Mouse (Mus musculus): ENCODE results near the gene Creb3l2.
"Not testable (repeated sequence)": the region's sequence is repeated elsewhere in the genome, so short reads cannot be mapped to it uniquely, and the experiment has no call there.

Gene Creb3l2

DNA sequence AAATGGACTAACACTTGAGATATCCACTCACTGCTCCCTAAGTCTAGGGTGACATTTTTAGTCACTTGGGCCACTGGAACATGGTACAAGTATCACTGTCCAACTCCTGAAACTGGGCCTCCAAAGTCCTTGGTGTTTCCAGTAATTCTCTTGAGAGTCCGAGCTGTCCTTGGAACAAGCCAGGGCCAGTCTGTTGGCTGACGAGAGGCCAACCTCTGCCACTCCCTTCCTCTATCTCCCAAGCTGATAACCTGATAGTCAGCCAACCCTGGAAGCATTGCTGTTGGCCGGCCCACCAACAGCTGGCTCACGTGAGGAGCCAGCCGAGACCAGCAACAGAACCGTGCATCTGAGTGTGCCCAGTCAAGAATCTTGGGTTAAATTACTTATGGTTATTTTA is 35.0 kb downstream of the Creb3l2 start:
- DNase-seq, result no peak

DNA sequence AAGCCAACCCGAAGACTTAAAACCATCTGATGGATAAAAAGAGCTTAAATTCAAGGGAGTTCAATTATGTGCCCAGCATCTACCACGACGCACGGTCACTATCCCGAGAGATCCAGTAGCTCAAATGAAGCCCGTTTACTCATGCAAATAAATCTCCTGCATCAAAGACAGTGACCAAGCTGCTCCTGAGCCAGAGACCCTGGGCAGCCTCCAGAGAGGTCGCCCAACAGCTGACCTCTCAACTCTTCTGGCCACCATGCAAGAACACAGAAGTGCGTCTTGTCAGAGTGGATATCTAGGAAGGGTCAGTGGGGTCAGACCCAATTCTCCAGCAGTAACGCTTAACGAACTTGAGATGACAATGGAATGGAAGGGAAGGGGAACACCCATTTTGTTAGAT is 35.9 kb downstream of the Creb3l2 start:
- DNase-seq, result no peak

DNA sequence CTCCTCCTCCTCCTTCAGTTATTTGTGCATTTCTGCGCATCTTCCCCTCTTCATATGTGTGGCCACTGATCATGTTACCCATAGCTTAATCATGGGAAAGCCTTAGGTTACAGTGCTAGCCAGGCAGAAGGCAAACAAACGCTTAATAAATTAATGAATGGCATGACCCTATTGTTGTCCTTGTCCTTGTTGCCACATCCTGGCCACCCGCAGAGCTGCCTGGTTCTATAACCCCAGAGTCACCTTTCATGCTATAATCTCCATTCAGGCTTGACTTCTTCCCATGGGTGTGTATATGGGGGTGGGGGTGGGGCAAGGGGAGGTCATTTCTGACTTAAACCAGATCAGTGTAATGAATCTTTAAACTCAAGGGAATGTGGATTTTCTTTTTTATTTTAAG is 37.6 kb downstream of the Creb3l2 start:
- no peak for DNase-seq

DNA sequence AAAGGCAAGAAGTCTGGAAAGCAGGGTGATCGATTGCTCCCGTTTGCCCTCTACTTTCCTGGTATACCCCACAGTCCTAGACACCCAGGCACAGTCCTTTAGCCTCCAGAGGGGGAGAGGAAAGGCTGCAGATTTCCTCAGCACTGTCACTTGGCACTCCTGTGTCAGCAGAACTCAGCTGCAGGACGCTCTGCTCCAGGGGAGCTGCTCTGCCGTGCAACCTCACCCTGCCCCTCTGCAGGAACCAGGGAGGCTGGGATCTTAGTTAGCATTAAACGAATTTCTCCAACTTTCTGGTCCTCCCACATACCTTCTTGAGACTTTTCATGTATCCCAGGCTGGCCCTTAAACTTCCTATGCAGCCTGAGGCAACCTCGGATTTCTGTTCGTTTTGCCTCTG is 40.0 kb downstream of the Creb3l2 start:
- no peak for DNase-seq

DNA sequence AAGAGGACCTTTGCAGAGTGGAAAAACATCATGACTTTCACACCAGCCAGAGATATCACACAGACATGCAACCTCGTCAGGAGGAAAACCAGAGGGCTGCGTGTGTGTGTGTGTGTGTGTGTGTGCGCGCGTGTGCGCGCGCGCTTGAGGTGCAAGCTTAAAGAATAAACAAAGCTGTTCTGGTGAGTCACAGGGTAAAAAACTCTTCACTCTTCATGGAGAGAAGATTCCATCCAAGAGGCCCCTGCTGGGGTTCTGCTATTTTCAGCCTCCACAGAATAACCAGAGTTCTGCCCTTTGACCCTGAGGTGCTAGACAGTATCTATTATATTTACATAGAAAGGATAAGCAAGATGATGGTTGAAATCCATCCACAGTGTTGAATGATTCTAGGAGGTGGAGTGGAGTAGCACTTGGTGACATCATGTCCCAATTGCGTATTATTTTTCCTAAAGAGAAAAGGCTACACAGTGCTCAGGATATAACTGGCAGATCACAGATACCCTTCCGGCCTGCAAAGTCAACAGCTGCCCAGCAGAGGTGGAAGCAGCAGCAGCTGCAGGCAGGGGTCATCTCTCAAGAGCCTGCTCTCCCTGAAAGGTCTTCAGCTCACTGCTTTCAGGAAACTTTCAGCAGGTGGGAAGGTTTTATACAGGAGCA is 41.0 kb downstream of the Creb3l2 start:
- no peak for DNase-seq

DNA sequence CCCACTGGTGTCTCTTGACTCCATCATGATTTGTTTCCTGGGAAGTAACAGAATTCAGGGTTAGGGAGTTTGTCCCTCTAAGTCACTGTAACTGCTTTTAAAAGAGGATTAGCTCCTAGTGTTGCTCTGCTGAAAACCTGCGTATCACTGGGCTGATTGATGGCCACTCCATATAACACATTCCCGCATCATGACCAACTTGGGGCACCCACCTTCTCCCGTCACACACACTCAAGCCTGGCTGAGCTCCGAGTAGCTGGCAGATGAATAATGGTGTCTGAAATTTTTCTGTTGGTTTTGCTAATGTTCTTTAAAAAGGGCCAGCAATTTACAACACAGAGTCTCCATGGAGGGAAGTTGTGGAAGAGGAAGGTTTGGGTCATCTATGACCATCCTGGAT is 41.8 kb downstream of the Creb3l2 start:
- no peak for DNase-seq

DNA sequence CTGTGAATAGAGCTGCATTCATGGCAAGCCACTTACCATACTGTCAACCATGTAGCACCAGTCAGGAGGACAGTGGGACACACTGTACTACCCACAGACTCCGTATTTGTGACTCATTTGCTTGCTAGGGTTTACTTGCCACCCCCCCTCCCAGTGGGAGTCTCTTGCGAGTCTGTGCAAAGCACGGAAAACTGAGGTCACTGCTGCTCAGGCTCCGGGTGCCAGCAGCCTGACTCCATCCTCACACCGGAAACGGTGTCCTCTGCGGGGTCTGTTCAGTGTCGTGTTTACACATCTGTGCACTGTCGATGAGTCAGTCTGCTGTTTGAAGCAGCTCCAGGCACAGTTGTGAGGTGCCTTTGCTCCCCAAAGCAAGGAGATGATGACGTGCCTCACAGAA is 43.0 kb downstream of the Creb3l2 start:
- DNase-seq, result no peak

DNA sequence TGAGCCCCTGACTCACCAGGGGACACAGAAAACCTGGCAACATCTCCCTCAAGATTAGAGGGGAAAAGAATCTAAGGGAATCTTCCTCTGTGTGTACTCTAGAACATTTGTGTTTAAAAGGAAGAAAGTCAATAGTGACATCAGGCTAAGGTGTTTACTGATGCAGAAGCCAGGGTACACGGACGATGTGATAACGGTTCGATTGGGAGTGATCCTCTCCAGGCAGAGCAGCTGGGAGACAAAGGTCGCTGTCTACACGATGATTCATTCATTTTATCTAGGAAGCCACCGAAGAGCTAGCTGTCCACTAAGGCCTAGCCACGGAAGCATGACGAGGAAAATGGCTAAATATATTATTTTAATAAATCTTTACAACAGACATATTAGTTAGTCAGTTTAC is 44.0 kb downstream of the Creb3l2 start:
- no peak for DNase-seq

DNA sequence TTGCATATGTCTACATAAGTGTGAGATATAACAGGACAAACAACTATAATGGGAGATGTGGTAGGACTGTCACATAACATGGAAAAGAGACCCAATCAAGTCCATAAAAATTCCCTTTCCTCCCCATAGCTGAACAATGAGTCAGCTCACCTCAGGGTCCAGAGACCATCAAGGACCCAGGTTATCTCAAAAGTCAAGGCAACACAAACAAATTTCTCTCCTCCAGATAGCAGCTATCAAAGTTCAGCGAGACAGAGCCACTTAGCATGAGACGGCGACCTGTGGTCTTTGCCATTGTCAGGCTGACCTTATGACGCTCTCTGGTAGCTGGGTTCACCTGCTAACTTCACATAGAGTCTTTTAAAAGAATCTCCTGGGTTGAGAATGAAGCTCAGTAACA is 44.7 kb downstream of the Creb3l2 start:
- no peak for DNase-seq

DNA sequence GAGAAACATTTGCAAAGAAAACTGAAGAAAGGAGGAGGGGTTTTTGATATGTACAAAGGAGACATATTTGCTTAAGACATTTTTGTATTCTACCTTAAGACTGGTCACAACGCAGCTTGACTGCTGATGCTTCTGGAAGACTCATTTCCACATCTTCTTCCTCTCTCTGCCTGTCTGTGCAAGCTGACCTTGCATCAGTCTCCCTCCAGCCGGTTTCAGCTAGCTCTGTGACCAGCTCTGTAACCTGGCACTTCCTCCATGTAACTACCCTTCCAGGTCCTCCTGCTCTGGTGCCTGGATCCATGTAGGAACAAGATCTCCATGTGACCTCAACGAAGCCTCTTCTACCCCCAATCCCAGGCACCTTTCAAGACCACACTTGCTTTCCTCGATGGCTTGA is 45.8 kb downstream of the Creb3l2 start:
- no peak for DNase-seq

DNA sequence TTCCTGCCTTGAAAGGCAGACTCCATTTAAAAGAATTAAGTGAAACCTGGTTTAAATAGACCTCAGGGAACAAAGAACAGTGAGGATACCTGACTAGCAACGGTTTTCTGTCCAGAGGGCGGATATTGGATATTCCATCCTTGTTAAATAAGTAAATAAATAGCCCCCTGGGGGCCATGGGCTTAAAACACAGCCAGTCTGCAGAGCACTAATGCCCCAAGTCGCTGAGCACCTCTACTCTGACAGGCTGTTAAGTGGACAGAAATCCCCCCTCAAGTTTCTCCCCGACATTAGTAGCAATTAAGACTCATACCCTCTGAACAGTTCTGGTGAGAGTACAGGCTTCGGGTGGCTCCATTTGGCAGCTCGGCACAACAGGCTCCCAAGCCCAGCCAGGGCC is 48.7 kb downstream of the Creb3l2 start:
- no peak for DNase-seq

DNA sequence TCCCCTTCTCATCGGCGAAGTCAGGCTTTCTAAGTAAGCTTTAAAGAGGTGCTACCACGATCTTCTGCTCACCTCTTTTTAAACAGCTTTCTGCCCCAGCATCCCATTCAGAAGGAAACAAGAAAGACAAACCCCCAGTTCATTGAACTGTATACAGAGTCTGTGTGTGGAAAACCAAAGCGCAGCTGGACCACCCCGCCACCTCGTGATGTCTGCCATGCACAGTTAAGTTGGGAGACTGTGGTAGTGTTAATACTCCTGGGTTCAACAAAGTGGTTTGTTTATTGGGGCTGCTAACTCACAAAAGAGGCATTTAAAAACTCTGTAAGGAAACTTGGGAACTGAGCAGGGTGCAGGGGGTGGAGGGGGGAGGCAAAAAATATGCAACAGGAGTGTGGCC is 49.7 kb downstream of the Creb3l2 start:
- no peak for DNase-seq

DNA sequence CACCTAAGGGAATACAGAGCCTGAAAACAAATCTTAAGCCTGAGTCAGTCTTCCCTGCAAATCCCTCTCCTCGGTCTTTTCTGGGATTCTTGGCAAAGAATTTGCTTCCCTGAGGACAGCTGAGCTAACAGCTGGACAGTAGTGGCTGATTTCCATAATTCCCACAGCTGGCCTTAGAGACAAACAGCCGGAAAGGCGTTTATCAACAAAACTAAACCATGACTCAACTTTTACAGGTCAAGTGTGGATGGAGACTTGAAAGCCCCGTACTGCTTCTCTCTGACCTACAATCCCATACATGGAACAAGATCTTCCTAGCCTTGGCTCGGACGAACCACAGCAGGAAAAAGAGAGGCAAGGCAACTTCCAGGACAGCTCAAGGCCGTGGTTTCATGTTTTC is 50.6 kb downstream of the Creb3l2 start:
- DNase-seq, result no peak

DNA sequence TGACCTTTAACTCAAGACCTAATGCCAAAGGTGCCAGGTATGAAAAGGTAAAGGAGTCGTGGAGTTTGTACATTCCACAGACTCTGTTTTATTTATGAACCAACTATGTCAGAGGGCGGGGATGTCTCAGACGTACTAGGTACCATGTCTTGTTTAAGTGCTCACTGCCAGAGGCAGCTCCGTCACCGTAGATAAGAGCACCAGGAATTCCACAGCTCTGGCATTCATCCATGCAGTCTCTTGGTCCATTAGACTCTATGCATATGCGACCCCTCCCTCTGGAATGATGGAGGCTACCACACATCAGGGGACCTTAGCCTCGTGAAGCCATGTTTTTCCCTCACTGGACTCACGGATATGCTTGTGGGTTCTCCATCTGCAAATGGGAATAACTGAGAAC is 53.0 kb downstream of the Creb3l2 start:
- DNase-seq, result no peak

DNA sequence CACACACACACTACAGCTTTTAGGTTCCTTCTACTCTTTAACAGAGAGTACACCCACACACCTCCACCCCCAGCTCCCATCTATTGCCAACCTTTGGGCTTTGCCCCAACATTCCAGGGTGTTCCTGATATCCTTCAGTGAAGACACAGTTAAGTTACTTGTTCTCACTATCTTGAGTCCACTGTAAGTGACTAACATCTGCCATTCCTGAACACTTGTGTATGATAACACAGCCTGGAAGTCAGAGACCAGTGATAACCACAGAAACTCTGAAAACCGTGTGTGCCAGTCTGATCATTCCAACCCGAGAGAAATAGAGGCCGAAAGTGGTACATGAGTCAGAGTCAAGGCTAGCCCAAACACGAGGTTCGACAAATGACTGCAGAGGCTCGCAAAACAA is 53.4 kb downstream of the Creb3l2 start:
- no peak for DNase-seq

DNA sequence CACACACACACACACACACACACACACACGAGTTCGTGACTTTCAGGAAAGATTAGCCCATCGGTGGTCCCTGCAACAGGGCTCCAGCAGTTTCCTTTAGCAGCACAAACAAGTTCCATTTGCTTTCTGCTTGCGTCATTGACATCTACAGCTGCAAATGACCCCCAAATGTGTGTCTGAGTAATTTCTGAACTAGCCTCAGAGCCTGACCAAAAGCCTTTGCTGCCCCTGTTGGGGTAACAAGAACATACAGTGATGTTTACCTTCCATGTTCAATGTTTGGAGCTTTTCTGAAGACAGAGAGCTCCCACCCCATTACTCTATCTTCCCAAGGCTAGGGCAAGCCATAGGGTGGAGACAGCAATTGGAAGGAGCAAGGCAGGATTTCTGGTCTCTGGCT is 54.7 kb downstream of the Creb3l2 start:
- no peak for DNase-seq

DNA sequence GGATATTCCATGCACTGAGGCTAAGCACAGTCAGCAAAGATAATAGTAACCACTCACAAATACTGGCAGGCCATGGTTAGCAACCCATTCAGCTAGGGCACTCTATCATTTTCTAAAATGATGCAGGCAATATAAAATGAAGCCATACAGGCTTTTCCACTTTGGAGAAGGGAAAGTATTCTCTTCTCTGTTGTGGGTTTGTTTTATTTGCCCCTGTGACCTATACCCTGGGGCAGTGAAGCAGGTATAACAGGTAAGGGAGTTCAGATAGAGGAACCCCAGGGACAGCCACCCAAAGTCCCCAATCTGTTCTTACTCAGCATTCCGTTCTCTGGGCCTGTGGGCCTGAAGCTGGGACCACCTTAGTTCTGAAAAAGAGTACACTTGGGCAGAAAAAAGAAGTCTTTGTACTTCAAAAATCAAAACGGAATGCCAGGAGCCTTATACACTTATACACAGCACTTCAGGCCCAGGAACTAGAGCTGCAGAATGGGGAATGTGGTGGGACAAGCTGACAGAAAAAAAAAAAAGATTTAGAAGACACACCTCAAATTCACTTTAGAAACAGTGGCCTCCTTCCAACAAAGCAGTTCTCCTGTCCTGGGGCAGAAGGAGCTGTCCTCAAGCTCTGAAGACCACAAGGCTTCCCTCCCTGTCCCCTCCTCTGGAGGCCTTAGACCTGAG is 56.2 kb downstream of the Creb3l2 start:
- no peak for DNase-seq

DNA sequence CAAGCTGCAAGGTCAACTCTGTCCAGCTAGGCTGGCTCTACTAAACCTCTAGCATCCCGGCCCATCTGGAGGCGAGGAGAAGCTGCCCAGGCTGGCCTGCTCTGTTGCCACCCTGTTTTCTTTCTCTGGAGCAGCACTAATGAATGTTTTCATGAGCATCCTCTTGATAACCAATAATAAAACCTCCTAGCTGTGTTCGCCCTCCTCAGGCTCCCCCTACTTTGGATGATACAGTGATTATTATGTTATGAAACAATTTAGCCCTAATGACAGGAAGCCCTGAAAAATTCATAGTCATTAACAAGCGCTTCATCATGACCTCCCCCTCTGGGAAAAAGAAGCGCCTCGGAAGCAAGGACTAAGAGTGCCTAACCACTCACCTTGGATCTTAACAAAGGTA is 59.2 kb downstream of the Creb3l2 start:
- DNase-seq, result no peak

DNA sequence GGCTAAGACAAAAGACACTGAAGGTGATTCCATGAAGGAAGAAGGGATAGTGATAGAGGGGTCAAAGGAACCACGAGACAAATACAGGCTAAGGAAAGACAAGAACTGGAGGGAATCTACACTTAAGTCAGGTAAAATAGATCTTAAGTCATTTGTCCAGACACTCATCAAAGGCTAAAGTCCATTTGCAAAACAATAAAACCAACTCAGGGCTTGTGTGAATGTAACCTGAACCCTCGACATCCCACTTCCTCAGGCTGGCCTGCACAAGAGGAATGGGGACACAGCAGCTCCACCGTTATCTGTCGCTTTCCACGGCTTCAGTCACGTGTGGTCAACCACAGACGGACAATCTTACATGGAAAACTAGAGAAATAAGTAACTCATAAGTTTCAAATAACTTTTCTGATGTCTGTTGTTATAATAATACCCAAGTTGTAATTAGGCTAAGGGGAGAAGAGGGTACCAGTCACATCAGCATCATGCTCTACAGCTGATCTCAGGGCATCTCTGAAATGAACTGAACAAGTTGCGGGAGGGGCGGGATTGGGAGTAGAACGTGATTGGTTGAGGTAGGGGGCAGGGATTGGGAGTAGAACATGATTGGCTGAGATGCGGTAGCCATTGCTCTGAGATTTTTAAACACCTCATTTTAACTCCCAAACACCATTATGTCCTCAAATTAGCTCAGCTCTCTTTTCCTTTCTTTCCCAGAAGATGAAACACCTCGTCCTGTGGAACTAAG is 63.9 kb downstream of the Creb3l2 start:
- DNase-seq, result no peak

DNA sequence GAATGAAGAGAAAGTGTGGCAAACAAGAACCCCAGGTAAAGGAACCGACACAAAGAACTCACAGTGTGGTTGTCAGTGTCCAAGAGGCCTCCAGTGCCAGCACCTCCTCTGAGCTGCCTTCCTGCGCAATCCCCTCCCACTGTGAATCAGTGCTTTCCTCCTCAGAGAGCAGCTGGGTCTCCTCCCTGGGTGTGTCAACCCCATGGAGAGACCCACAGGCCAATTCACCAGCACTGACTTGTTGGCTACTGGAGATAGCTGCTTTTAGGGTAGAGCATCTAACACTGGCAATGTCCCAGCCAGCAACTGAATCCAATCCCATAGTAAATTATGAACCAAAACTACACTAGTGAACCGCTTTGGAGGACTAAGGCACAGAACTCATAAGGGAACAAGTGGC is 64.6 kb downstream of the Creb3l2 start:
- not testable (repeated sequence) for DNase-seq

DNA sequence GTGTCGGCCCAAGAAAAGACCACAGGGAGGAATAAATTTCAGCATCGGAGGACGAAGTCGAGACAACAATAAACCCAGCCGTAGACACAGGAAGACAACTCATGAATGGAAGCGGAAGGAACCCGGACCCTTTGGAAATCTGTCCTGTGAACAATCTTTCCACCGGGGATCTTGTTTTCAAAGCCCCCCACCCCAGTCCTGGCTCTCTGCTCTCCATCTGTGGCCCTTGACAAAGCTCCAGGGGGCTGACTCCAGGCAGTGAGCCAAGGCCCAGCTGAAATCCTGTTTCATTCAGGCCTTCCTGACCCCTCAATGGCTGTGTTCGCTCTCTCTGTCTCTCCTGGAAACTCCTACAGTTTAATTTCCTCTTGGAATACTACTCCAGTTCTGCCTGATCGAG is 66.5 kb downstream of the Creb3l2 start:
- no peak for DNase-seq

DNA sequence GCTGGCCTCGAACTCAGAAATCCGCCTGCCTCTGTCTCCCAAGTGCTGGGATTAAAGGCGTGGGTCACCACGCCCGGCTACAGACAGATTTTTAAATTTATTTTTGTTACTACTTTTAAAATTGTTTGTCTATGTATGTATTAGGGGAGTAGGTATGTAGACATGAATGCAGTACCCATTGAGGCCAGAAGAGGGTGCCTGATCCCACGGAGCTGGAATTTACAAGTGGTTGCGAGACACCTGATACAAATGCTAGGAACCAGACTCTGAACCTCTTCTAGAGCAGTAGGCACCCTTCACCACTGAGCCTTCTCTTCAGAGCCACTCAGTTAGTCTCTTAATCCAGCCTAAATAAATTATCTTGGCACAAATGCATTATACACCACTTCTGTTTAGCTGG is 70.6 kb downstream of the Creb3l2 start:
- DNase-seq, result no peak

DNA sequence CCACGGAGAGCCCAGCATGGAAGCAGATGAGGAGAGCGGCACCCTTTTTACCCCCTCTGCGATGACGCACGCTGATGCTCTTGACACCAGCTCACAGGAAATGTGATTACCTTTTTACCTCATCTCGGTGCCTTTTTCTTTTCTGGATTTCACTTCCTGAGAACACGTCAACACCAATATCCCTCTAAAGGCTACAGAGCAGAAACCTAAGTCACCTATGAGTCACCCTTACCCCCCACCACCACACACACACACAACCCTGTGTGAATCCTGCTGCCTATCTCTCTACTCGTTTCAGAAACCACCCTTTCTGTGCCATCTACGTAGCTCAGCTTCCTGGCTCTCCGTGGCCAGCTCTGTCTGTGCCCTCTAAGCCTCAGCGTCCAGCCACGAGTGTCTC is 71.4 kb downstream of the Creb3l2 start:
- DNase-seq, result no peak

DNA sequence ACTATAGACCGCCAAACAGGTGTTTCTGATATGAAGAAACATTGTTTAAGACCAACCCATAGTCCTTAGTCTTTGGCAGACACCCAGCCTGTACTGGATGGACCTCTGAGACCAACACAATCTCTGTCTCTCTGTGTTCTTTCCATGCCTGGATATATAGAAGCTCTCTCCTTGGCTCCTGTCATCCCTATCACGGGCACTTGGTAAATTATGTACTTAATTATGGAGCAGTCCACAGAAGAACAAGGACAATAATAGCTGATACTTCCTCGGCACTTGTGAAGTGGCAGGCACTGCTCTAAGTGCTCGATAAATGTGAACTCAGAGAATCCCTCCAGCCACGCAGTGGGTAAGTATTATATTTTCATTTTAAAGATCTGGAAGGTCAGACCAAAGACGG is 72.2 kb downstream of the Creb3l2 start:
- no peak for DNase-seq

DNA sequence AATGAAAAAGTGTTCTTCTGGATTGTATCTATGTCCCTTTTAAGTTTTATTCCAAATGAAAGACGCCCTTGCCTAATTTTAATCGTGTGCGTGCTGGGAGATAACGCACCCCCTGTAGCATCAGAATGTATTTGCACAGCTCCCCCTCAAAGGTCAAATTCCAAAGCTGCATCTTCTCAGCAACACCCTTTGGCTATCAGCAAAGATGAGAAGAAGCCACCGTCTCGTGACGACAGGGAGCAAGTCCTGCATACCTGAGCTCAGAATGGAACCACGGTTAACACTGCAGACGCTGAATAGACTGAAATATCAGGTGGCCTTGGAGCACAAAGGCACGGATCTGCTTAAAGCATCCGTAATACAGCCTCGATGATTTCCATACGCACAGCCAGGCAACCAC is 73.7 kb downstream of the Creb3l2 start:
- no peak for DNase-seq

All from cerebellum, adult 9-10 months (tissue).